Mouse (Mus musculus): ENCODE data around the gene Helz2.

GRCm38 (mm10) chr2:181216037-181216436 lies 25.8 kb downstream of the Helz2 start:
- TF ChIP-seq CTCF (IDR thresholded peaks at IDR 0.05; ENCODE audit: low read depth) (no peak), EP300 (optimal IDR thresholded peaks at IDR 0.05) (no peak)
